Mouse (Mus musculus) embryonic facial prominence, embryonic 13.5 days (tissue): ENCODE results near the gene Trim80. TPM values are rescaled to one million over a fixed set of nuclear protein-coding genes. Genes with fewer than 3 reads are reported as not detected.
"Not testable (repeated sequence)": the region's sequence is repeated elsewhere in the genome, so short reads cannot be mapped to it uniquely, and the experiment has no call there.

Experiments used
- ATAC-seq: fragments of 200-750 bp; cut with Nextera tagmentation; 2 replicates; pipeline ENCODE4 v1.8.0; 2017; ENCODE audit warnings: low read depth; ENCODE audit not compliant: insufficient number of reproducible peaks, insufficient read depth, low FRiP score, low TSS enrichment
- H3K27ac ChIP-seq: fragments of 300-500 bp; sonication (generic); 2 replicates; pipeline ENCODE4 v1.5.1; 2015; ENCODE audit warnings: moderate library complexity, mild to moderate bottlenecking, inconsistent platforms
- H3K27me3 ChIP-seq: fragments of 300-500 bp; sonication (generic); 2 replicates; pipeline ENCODE4 v1.6.1; 2015; ENCODE audit warnings: mild to moderate bottlenecking, inconsistent platforms
- H3K36me3 ChIP-seq: fragments of 300-500 bp; sonication (generic); 2 replicates; pipeline ENCODE4 v1.6.1; 2015; ENCODE audit warnings: mild to moderate bottlenecking, inconsistent platforms
- H3K4me1 ChIP-seq: fragments of 300-500 bp; sonication (generic); 2 replicates; pipeline ENCODE4 v1.6.1; 2015; ENCODE audit warnings: inconsistent platforms
- H3K4me2 ChIP-seq: fragments of 300-500 bp; sonication (generic); 2 replicates; pipeline ENCODE4 v1.6.1; 2015; ENCODE audit warnings: moderate library complexity, mild to moderate bottlenecking, inconsistent platforms
- H3K4me3 ChIP-seq: fragments of 300-500 bp; sonication (generic); 2 replicates; pipeline ENCODE4 v1.5.1; 2015; ENCODE audit warnings: mild to moderate bottlenecking, inconsistent platforms
- H3K9ac ChIP-seq: fragments of 300-500 bp; sonication (generic); 2 replicates; pipeline ENCODE4 v1.6.1; 2015; ENCODE audit warnings: mild to moderate bottlenecking, inconsistent platforms
- H3K9me3 ChIP-seq: fragments of 300-500 bp; sonication (generic); 2 replicates; pipeline ENCODE4 v1.6.1; 2016; ENCODE audit warnings: inconsistent platforms
- WGBS: fragments of 180-500 bp; shearing (Covaris S2); methylation state at CpG from one replicate; pipeline ENCODE4 v1.1.7; 2015; ENCODE audit warnings: mixed read lengths; 5-methylcytosine and 5-hydroxymethylcytosine counted together
- polyA plus RNA-seq: library from polyadenylated mRNA; unstranded; fragments of >200 nt; fragmentation: Nextera tagmentation; extraction: Ambion mirVana; gene quantifications from 2 replicates; pipeline ENCODE4 v1.2.1, GENCODE M21; 2015

Trim80 gene
- polyA plus RNA-seq, 1 experiment from 2014 or later: 0.14 TPM

DNA sequence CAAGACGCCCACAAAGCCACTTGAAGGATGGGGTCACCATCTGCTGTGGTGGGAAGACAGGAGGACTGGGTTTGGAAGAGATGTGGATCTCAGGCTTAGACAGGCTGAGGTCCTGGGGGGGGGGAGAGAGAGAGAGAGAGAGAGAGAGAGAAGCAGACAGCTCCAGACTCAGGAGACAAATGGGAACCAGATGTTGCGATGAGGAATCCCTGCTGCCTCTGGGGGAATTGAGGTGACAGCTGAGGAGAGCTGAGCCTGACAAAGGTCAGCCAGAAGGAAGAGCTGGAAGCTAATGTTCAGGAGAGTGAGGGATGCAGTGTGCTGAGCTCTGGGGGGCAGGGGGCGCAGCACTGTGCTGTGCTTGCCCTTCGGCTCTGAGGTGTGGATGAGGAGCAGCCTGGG, 26.9 kb downstream of the Trim80 start:
- H3K9ac ChIP-seq: peak overlapping the region; percentile 54; the same call in 1 of the 2 replicates
- H3K9me3 ChIP-seq: no peaks in the 10 kb centered on the region
- no peaks in the 10 kb centered on the region for H3K27me3 ChIP-seq
- no peaks in the 10 kb centered on the region for H3K36me3 ChIP-seq
- H3K4me3 ChIP-seq: no peak overlapping the region
- peak overlapping the region; percentile 39; the same call in 1 of the 2 replicates for H3K27ac ChIP-seq
- 14% methylated on average over 4 of the region's 4 CpGs for WGBS
- ATAC-seq: no peak
- H3K4me2 ChIP-seq: no peak overlapping the region
- peaks cover 9% of the 10 kb centered on the region for H3K4me1 ChIP-seq

DNA sequence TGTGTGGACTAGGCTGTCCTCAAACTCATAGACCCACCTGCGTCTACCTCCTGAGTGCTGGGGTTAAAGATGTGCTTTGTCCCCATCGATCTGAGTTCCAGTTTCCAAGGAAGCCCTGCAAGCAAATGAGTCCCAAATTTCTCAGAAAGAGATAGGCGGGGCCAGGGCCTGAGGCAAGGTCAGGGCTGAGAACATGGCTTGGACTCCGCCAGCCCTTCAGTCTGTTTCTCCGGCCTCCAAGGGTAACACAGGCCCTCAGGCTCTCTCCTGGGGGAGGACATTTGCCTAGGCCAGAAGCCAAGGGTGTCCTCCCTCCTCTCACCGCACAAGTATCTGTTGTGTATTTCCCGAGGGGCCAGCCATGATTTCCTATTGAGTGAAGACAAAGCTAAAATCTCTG, 31.8 kb downstream of the Trim80 start:
- no peak overlapping the region for H3K9ac ChIP-seq
- WGBS: 81% methylated on average over 7 of the region's 7 CpGs
- no peak overlapping the region for H3K4me2 ChIP-seq
- peaks cover 32% of the 10 kb centered on the region for H3K4me1 ChIP-seq
- H3K36me3 ChIP-seq: no peaks in the 10 kb centered on the region
- H3K9me3 ChIP-seq: no peaks in the 10 kb centered on the region
- no peak overlapping the region for H3K27ac ChIP-seq
- no peak overlapping the region for H3K4me3 ChIP-seq
- no peaks in the 10 kb centered on the region for H3K27me3 ChIP-seq
- no peak for ATAC-seq

DNA sequence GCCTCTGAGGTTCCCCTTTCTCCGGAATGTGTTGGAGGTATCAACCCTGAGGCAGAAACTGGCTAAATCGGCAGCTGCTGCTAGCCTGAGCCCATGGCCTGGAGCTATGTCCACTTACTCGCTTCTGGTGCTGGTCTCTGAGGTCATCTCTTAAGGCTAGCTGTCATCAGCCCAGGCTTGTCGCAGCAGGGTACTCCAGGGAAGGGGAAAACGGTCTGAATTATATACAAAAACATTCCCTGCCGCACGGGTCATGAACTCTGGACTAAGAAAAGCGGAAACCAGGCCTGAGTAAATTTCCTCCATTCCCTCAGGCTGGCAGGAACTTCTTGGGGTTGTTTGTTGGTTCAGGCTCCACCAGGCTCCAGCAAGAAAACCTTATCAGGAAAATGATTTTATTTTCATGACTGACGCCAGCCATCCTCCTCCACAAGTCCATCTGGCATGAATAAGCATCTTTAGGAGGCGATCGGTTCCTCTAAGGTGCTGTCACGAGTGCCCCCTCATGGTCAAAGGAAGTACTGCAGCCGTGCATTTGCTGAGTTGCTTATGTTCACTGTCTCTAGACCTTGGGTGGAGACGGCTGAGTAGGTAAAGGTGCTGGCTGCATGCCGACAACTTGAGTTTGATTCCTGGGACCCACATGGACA, 33.4 kb downstream of the Trim80 start:
- H3K27me3 ChIP-seq: no peaks in the 10 kb centered on the region
- H3K4me1 ChIP-seq: peaks cover 32% of the 10 kb centered on the region
- H3K9ac ChIP-seq: peak overlapping the region; percentile 22; the same call in 1 of the 2 replicates
- H3K36me3 ChIP-seq: no peaks in the 10 kb centered on the region
- ATAC-seq: no peak
- H3K27ac ChIP-seq: peak overlapping the region; percentile 79
- H3K4me3 ChIP-seq: 0 out of 2 replicates have a peak overlapping the region, but pooled peaks have one; percentile 6
- H3K9me3 ChIP-seq: no peaks in the 10 kb centered on the region
- 9% methylated on average over 15 of the region's 15 CpGs for WGBS
- peak overlapping the region; percentile 38 for H3K4me2 ChIP-seq

GRCm38 (mm10) chr11:115475025-115475757, 34.8 kb downstream of the Trim80 start, which contains the start of gene Armc7:
Armc7 (plus strand) TSS chr11:115475667.
- under 1% methylated on average over 26 of the region's 26 CpGs for WGBS
- ATAC-seq: peak; percentile 95
- Histone ChIP-seq H3K4me2 (peak within 1 kb of the TSS; percentile 94), H3K9ac (peak within 1 kb of the TSS; percentile 83), H3K4me3 (peak within 1 kb of the TSS; percentile 79), H3K27ac (peak within 1 kb of the TSS; percentile 87), H3K9me3 (no peaks in the 10 kb centered on the region), H3K27me3 (no peaks in the 10 kb centered on the region), H3K4me1 (peaks cover 32% of the 10 kb centered on the region), H3K36me3 (peaks cover 5% of the 10 kb centered on the region; the same call in 1 of the 2 replicates)

GRCm38 (mm10) chr11:115475758-115476237, 35.5 kb downstream of the Trim80 start:
- H3K27ac ChIP-seq: peak overlapping the region; percentile 64
- no peak; the same call in 1 of the 2 replicates for ATAC-seq
- peak overlapping the region; percentile 79 for H3K4me3 ChIP-seq
- WGBS: 4% methylated on average over 28 of the region's 28 CpGs
- peaks cover 32% of the 10 kb centered on the region for H3K4me1 ChIP-seq
- H3K4me2 ChIP-seq: peak overlapping the region; percentile 94
- peak overlapping the region; percentile 83 for H3K9ac ChIP-seq
- peaks cover 7% of the 10 kb centered on the region; the same call in 1 of the 2 replicates for H3K36me3 ChIP-seq
- no peaks in the 10 kb centered on the region for H3K9me3 ChIP-seq
- no peaks in the 10 kb centered on the region for H3K27me3 ChIP-seq

GRCm38 (mm10) chr11:115476630-115477029, 36.3 kb downstream of the Trim80 start:
- H3K27me3 ChIP-seq, ATAC-seq, H3K36me3 ChIP-seq, H3K9me3 ChIP-seq, H3K27ac ChIP-seq: not testable (repeated sequence)
- Histone ChIP-seq H3K4me1 (peaks cover 32% of the 10 kb centered on the region), H3K9ac (peak overlapping the region; percentile 83), H3K4me3 (peak overlapping the region; percentile 79), H3K4me2 (peak overlapping the region; percentile 94)
- WGBS: 81% methylated on average over 4 of the region's 4 CpGs

GRCm38 (mm10) chr11:115477388-115477787, 37.0 kb downstream of the Trim80 start:
- H3K4me1 ChIP-seq: peaks cover 32% of the 10 kb centered on the region
- not testable (repeated sequence) for ATAC-seq, H3K4me3 ChIP-seq, H3K36me3 ChIP-seq, H3K9me3 ChIP-seq, H3K27me3 ChIP-seq, H3K27ac ChIP-seq
- H3K4me2 ChIP-seq: peak overlapping the region; percentile 94
- 86% methylated on average over 7 of the region's 7 CpGs for WGBS
- H3K9ac ChIP-seq: peak overlapping the region; percentile 83

DNA sequence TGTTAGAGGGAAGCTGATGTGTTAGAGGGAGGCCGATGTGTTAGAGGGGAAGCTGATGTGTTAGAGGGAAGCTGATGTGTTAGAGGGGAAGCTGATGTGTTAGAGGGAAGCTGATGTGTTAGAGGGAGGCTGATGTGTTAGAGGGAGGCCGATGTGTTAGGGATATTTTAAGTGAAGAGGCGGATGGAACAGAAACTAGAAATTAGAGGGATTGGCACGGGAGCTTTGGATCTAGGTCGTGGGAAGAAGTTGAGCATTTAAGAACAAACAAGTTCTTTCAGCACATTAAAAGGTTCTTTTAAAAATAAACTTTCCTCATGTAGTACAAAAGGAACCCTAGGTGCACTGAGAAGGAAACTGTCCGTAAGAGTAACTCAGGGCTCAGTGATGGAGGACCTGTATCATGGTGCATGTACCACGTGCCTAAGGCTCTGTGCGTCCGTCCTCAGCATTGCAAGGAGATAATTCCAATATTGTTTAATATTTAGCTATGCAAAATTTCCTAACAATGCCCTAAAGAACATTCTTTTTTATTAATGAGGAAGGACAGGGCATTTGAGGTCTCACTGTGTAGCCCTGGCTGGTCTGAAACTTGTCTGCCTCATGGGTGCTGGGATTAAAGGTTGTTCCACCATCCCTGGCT, 38.1 kb downstream of the Trim80 start:
- Histone ChIP-seq H3K27me3 (no peaks in the 10 kb centered on the region), H3K4me3 (no peak overlapping the region)

GRCm38 (mm10) chr11:115481553-115482259, 41.4 kb downstream of the Trim80 start:
- peaks cover 14% of the 10 kb centered on the region for H3K4me1 ChIP-seq
- H3K9ac ChIP-seq: peak overlapping the region; percentile 27; the same call in 1 of the 2 replicates
- no peak overlapping the region for H3K4me3 ChIP-seq
- H3K9me3 ChIP-seq: no peaks in the 10 kb centered on the region
- H3K27ac ChIP-seq: no peak overlapping the region
- WGBS: 82% methylated on average over 6 of the region's 6 CpGs
- no peak for ATAC-seq
- peaks cover 7% of the 10 kb centered on the region; the same call in 1 of the 2 replicates for H3K36me3 ChIP-seq
- H3K4me2 ChIP-seq: no peak overlapping the region
- no peaks in the 10 kb centered on the region for H3K27me3 ChIP-seq

More for the DNA sequence above, 38.1 kb downstream of the Trim80 start:
- Histone ChIP-seq H3K27ac (no peak overlapping the region), H3K4me1 (peaks cover 28% of the 10 kb centered on the region), H3K9ac (no peak overlapping the region), H3K9me3 (no peaks in the 10 kb centered on the region), H3K36me3 (peaks cover 7% of the 10 kb centered on the region; the same call in 1 of the 2 replicates), H3K4me2 (no peak overlapping the region)
- ATAC-seq: no peak
- WGBS: 85% methylated on average over 9 of the region's 9 CpGs

DNA sequence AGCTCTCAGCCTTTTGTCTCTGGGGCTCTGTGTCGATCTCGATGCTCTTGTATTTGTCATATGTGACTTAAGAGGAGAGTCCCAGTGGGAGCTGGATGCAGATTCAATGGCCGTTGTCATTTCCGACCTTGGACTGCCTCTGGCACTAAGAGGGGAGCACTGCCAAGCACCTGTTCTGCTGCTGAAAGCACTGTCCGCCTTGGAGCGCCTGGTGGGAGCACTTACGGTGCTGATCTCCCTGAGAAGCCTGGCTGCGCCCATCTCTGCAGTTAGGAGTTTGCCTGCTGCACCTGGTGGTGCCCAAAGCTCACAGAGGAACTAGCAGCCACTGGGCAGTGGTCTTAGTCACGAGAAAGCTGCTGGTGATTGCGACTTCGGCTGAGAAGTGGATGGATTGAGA, 42.9 kb downstream of the Trim80 start:
- Histone ChIP-seq H3K4me3 (no peak overlapping the region), H3K27me3 (no peaks in the 10 kb centered on the region), H3K27ac (no peak overlapping the region), H3K9me3 (no peaks in the 10 kb centered on the region), H3K9ac (no peak overlapping the region), H3K4me1 (peaks cover 6% of the 10 kb centered on the region; the same call in 1 of the 2 replicates), H3K36me3 (peaks cover 7% of the 10 kb centered on the region; the same call in 1 of the 2 replicates), H3K4me2 (no peak overlapping the region)
- ATAC-seq: no peak
- WGBS: 71% methylated on average over 11 of the region's 11 CpGs

- Histone ChIP-seq H3K9ac (no peak overlapping the region), H3K4me2 (no peak overlapping the region)
- WGBS: 17% methylated on average over 6 of the region's 6 CpGs
Measured at GRCm38 (mm10) chr11:115483726-115484125, 43.4 kb downstream of the Trim80 start.

More at GRCm38 (mm10) chr11:115483726-115484125, 43.4 kb downstream of the Trim80 start:
- H3K27ac ChIP-seq: no peak overlapping the region
- no peaks in the 10 kb centered on the region for H3K9me3 ChIP-seq
- H3K4me3 ChIP-seq: no peak overlapping the region
- peaks cover 11% of the 10 kb centered on the region for H3K36me3 ChIP-seq
- peaks cover 6% of the 10 kb centered on the region; the same call in 1 of the 2 replicates for H3K4me1 ChIP-seq
- ATAC-seq: no peak
- no peaks in the 10 kb centered on the region for H3K27me3 ChIP-seq
